Mouse (Mus musculus): ENCODE data around the gene Fbxl21. TPM values are rescaled to one million over a fixed set of nuclear protein-coding genes. Genes with fewer than 3 reads are reported as not detected.

Gene Fbxl21
- polyA plus RNA-seq, 1 experiment from 2014 or later: 0.54 TPM

DNA sequence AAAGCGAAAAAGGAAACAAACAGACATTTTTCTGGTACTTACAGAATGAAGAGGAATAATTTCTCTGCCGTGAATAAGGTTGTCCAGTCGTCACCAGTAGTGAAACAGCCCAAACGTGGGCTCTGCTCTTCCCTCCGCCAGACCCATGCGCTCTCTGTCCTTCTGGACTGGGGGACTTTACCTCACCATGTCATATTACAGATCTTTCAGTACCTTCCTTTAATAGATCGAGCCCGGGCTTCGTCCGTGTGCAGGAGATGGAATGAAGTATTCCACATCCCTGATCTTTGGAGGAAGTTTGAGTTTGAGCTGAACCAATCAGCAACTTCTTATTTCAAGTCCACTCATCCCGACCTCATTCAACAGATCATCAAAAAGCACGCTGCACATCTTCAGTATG is 4.6 kb downstream of the Fbxl21 start:
- 66% methylated on average over 12 of the region's 12 CpGs for WGBS (ENCODE audit: insufficient replicate concordance)

DNA sequence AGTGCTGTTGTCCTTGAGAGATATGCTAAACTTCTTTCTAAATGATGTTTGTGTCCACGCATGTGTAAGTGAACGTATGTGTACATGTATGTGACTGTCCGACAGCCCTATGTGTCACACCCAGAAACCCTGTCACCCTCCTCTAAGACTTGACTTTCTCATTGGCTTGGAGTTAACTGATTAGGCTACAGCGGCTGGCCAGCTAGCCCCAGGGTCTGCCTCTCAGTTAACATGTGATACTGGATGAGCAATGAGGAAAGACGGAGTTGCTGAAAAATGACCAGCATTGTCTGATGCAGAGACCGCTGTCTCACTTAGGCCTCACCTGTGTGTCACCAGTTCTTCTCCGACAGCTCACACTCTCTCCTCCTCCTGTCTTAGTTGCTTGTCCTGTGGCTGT is 5.6 kb downstream of the Fbxl21 start:
- ATAC-seq (ENCODE audit: low read depth): no peak
- Histone ChIP-seq H3K4me3 (ENCODE audit: low read depth, low read length) (no peak overlapping the region), H3K4me1 (ENCODE audit: control insufficient read depth, low read depth, low read length) (no peaks in the 10 kb centered on the region; the same call in none of the 2 replicates), H3K27me3 (ENCODE audit: control insufficient read depth, insufficient read depth, low read depth, low read length) (no peaks in the 10 kb centered on the region), H3K27ac (ENCODE audit: low read length) (no peak overlapping the region), H3K9me3 (replicated peaks; ENCODE audit: control insufficient read depth, low read length) (no peaks in the 10 kb centered on the region), H3K36me3 (ENCODE audit: control insufficient read depth, insufficient read depth) (no peaks in the 10 kb centered on the region), H3K4me2 (ENCODE audit: low read depth, low read length) (no peak overlapping the region), H3K9ac (ENCODE audit: low read depth, low read length) (no peak overlapping the region)
- WGBS (ENCODE audit: insufficient replicate concordance): 78% methylated on average over 7 of the region's 7 CpGs

More for the DNA sequence above, 4.6 kb downstream of the Fbxl21 start:
- Histone ChIP-seq H3K9ac (ENCODE audit: low read depth, low read length) (no peak overlapping the region), H3K36me3 (ENCODE audit: control insufficient read depth, insufficient read depth) (no peaks in the 10 kb centered on the region), H3K27ac (ENCODE audit: low read length) (no peak overlapping the region), H3K9me3 (replicated peaks; ENCODE audit: control insufficient read depth, low read length) (no peaks in the 10 kb centered on the region), H3K4me3 (ENCODE audit: low read depth, low read length) (no peak overlapping the region), H3K4me1 (ENCODE audit: control insufficient read depth, low read depth, low read length) (no peaks in the 10 kb centered on the region; the same call in none of the 2 replicates), H3K4me2 (ENCODE audit: low read depth, low read length) (no peak overlapping the region), H3K27me3 (ENCODE audit: control insufficient read depth, insufficient read depth, low read depth, low read length) (no peaks in the 10 kb centered on the region)
- no peak for ATAC-seq (ENCODE audit: low read depth)

DNA sequence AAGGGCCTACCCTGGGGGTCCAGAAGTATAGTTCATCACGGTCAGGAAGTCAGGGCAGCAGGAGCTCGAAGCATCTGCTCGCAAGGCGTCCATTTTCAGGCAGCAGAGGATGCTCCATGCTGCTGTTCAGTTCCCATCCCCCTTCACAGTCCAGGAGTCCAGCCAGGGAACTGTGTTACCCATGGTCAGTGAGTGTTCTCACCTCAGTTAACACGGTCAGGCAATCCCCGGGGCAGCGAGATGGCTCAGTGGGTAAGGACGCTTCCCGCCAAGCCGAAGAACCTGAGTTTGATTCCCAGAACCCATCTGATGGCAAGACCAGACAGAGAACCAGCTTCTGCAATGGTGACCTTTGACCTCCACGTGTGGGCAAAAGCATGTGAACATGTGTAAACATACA is 6.0 kb downstream of the Fbxl21 start:
- Histone ChIP-seq H3K36me3 (ENCODE audit: control insufficient read depth, insufficient read depth) (no peaks in the 10 kb centered on the region), H3K4me1 (ENCODE audit: control insufficient read depth, low read depth, low read length) (no peaks in the 10 kb centered on the region), H3K4me2 (ENCODE audit: low read depth, low read length) (no peak overlapping the region), H3K9ac (ENCODE audit: low read depth, low read length) (no peak overlapping the region), H3K9me3 (replicated peaks; ENCODE audit: control insufficient read depth, low read length) (no peaks in the 10 kb centered on the region), H3K4me3 (ENCODE audit: low read depth, low read length) (no peak overlapping the region), H3K27me3 (ENCODE audit: control insufficient read depth, insufficient read depth, low read depth, low read length) (no peaks in the 10 kb centered on the region), H3K27ac (ENCODE audit: low read length) (no peak overlapping the region)
- WGBS (ENCODE audit: insufficient replicate concordance): 85% methylated on average over 11 of the region's 11 CpGs
- ATAC-seq (ENCODE audit: low read depth): no peak

DNA sequence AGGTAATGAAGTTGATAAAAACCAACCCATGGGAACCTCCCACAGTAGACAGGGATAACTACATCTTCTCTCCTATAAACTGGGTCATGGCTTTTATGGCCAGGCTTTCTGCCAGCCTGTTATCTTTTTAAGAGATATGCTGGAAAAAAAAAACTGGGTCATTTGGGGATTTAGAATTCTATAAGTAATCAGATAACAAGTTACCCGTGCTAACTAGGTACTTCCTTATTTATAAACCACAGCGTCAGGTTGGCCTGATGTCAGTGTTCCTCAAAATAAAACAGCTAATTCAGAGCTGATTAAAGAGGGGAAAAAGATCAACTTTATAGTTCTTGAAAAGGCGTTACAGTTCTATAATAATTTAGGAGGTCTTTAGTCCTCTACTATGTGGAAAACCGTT is 6.8 kb downstream of the Fbxl21 start:
- WGBS (ENCODE audit: insufficient replicate concordance): 25% methylated on average over 4 of the region's 4 CpGs
- H3K36me3 ChIP-seq (ENCODE audit: control insufficient read depth, insufficient read depth): no peaks in the 10 kb centered on the region
- H3K4me3 ChIP-seq (ENCODE audit: low read depth, low read length): no peak overlapping the region
- no peak overlapping the region for H3K9ac ChIP-seq (ENCODE audit: low read depth, low read length)
- no peaks in the 10 kb centered on the region for H3K9me3 ChIP-seq (replicated peaks; ENCODE audit: control insufficient read depth, low read length)
- H3K4me1 ChIP-seq (ENCODE audit: control insufficient read depth, low read depth, low read length): no peaks in the 10 kb centered on the region
- no peaks in the 10 kb centered on the region for H3K27me3 ChIP-seq (ENCODE audit: control insufficient read depth, insufficient read depth, low read depth, low read length)
- H3K4me2 ChIP-seq (ENCODE audit: low read depth, low read length): no peak overlapping the region
- no peak overlapping the region for H3K27ac ChIP-seq (ENCODE audit: low read length)
- ATAC-seq (ENCODE audit: low read depth): no peak

DNA sequence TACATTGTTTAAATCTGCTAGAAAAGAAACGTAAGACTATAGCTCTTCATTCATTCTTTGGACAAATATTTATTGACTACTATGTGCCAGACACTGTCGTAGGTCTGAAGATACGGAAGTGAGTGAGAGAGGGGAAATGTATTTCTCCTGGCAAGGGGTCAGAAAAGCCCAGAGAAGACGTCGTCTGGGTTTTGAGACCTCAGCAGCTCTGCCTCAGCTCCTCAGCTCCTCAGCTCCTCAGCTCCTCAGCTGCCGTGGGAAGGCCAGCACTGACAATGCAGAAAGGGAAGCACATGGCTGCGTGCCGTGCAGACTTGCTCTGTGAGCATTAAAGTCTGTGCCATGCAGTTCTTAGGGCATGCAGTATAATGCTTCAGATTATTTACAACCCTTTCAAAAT is 7.4 kb downstream of the Fbxl21 start:
- Histone ChIP-seq H3K36me3 (ENCODE audit: control insufficient read depth, insufficient read depth) (no peaks in the 10 kb centered on the region), H3K27me3 (ENCODE audit: control insufficient read depth, insufficient read depth, low read depth, low read length) (no peaks in the 10 kb centered on the region), H3K4me3 (ENCODE audit: low read depth, low read length) (no peak overlapping the region), H3K9me3 (replicated peaks; ENCODE audit: control insufficient read depth, low read length) (no peaks in the 10 kb centered on the region), H3K4me2 (ENCODE audit: low read depth, low read length) (no peak overlapping the region), H3K9ac (ENCODE audit: low read depth, low read length) (no peak overlapping the region), H3K4me1 (ENCODE audit: control insufficient read depth, low read depth, low read length) (no peaks in the 10 kb centered on the region), H3K27ac (ENCODE audit: low read length) (no peak overlapping the region)
- ATAC-seq (ENCODE audit: low read depth): no peak
- 31% methylated on average over 8 of the region's 8 CpGs for WGBS (ENCODE audit: insufficient replicate concordance)

DNA sequence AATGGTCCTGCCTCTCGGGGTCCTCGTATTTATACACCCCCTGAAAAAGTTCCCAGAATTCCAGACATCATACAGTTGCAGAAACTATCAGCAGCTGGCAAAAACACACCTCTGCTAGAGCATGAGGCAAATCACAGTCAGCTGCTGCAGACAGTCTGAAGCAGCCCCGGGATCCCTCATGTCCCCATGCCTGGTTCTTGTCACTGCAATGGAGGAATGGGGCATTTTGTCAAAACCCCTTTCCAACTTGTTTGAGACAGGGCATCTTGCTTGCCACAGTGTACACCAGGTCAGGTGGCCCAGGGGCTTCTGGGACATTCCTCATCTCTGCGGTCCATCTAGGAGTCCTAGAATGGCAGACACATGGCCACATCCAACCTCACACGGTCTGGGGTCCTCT is 12.7 kb downstream of the Fbxl21 start:
- Histone ChIP-seq H3K9me3 (replicated peaks; ENCODE audit: control insufficient read depth, low read length) (no peaks in the 10 kb centered on the region), H3K27me3 (ENCODE audit: control insufficient read depth, insufficient read depth, low read depth, low read length) (no peaks in the 10 kb centered on the region), H3K36me3 (ENCODE audit: control insufficient read depth, insufficient read depth) (no peaks in the 10 kb centered on the region), H3K4me3 (ENCODE audit: low read depth, low read length) (no peak overlapping the region), H3K4me2 (ENCODE audit: low read depth, low read length) (no peak overlapping the region), H3K4me1 (ENCODE audit: control insufficient read depth, low read depth, low read length) (no peaks in the 10 kb centered on the region), H3K27ac (ENCODE audit: low read length) (no peak overlapping the region), H3K9ac (ENCODE audit: low read depth, low read length) (no peak overlapping the region)
- no peak for ATAC-seq (ENCODE audit: low read depth)
- WGBS (ENCODE audit: insufficient replicate concordance): 65% methylated on average over 5 of the region's 5 CpGs

DNA sequence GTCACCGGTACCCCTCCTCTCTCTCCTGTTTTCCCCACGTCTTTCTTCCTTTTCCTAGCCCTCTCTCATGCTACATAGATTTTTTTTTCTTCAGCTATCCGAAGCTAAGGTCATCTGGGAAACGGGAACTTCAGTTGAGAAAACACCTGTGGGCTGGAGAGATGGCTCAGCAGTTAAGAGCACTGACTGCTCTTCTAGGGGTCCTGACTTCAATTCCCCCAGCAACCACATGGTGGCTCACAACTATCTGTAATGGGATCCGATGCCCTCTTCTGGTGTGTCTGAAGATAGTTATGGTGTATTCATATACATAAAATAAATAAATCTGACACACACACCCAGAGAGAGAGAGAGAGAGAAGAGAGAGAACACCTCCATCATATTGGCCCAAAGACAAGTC is 13.3 kb downstream of the Fbxl21 start:
- Histone ChIP-seq H3K4me2 (ENCODE audit: low read depth, low read length) (no peak overlapping the region), H3K36me3 (ENCODE audit: control insufficient read depth, insufficient read depth) (no peaks in the 10 kb centered on the region), H3K4me1 (ENCODE audit: control insufficient read depth, low read depth, low read length) (no peaks in the 10 kb centered on the region), H3K4me3 (ENCODE audit: low read depth, low read length) (no peak overlapping the region), H3K27ac (ENCODE audit: low read length) (no peak overlapping the region), H3K9ac (ENCODE audit: low read depth, low read length) (no peak overlapping the region), H3K9me3 (replicated peaks; ENCODE audit: control insufficient read depth, low read length) (no peaks in the 10 kb centered on the region), H3K27me3 (ENCODE audit: control insufficient read depth, insufficient read depth, low read depth, low read length) (no peaks in the 10 kb centered on the region)
- ATAC-seq (ENCODE audit: low read depth): no peak
- 48% methylated on average over 5 of the region's 5 CpGs for WGBS (ENCODE audit: insufficient replicate concordance)

DNA sequence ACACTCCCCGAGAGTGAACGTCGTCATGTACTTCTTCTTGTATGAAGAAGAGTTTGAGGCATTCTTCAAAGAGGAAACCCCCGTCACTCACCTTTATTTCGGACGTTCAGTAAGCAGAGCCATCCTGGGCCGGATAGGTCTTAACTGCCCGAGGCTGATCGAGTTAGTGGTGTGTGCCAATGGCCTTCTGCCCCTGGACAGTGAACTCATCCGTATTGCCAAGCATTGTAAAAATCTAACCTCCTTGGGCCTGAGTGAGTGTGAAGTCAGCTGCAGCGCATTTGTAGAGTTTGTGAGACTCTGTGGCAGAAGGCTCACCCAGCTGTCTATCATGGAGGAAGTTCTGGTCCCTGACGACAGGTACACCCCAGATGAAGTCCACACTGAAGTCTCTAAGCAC is 14.8 kb downstream of the Fbxl21 start:
- Histone ChIP-seq H3K9ac (ENCODE audit: low read depth, low read length) (no peak overlapping the region), H3K27me3 (ENCODE audit: control insufficient read depth, insufficient read depth, low read depth, low read length) (no peaks in the 10 kb centered on the region), H3K4me1 (ENCODE audit: control insufficient read depth, low read depth, low read length) (no peaks in the 10 kb centered on the region), H3K36me3 (ENCODE audit: control insufficient read depth, insufficient read depth) (no peaks in the 10 kb centered on the region), H3K4me2 (ENCODE audit: low read depth, low read length) (no peak overlapping the region), H3K27ac (ENCODE audit: low read length) (no peak overlapping the region), H3K9me3 (replicated peaks; ENCODE audit: control insufficient read depth, low read length) (no peaks in the 10 kb centered on the region), H3K4me3 (ENCODE audit: low read depth, low read length) (no peak overlapping the region)
- 69% methylated on average over 12 of the region's 12 CpGs for WGBS (ENCODE audit: insufficient replicate concordance)
- no peak for ATAC-seq (ENCODE audit: low read depth)

DNA sequence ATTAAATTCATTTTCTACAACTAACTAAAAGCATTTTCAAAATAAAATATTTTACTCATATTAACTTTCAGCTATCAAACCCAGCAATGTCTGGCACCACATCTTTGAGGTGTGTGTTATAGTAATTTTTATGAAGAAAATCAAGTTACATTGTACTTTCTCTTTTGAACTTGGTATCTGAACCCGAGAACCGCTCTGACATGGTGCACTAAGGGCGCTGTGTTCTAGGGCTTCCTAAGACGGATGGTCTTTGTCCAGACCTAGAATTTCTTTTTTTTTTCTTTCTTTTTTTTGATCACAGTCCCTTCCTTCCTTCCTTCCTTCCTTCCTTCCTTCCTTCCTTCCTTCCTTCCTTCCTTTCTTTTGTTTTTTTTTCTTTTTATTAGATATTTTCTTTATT is 17.6 kb downstream of the Fbxl21 start:
- no peaks in the 10 kb centered on the region for H3K36me3 ChIP-seq (ENCODE audit: control insufficient read depth, insufficient read depth)
- no peaks in the 10 kb centered on the region for H3K27me3 ChIP-seq (ENCODE audit: control insufficient read depth, insufficient read depth, low read depth, low read length)
- 71% methylated on average over 4 of the region's 4 CpGs for WGBS (ENCODE audit: insufficient replicate concordance)
- H3K9ac ChIP-seq (ENCODE audit: low read depth, low read length): no peak overlapping the region
- no peak overlapping the region for H3K4me2 ChIP-seq (ENCODE audit: low read depth, low read length)
- H3K27ac ChIP-seq (ENCODE audit: low read length): no peak overlapping the region
- H3K4me3 ChIP-seq (ENCODE audit: low read depth, low read length): no peak overlapping the region
- H3K9me3 ChIP-seq (replicated peaks; ENCODE audit: control insufficient read depth, low read length): no peaks in the 10 kb centered on the region
- no peaks in the 10 kb centered on the region for H3K4me1 ChIP-seq (ENCODE audit: control insufficient read depth, low read depth, low read length)
- no peak for ATAC-seq (ENCODE audit: low read depth)

DNA sequence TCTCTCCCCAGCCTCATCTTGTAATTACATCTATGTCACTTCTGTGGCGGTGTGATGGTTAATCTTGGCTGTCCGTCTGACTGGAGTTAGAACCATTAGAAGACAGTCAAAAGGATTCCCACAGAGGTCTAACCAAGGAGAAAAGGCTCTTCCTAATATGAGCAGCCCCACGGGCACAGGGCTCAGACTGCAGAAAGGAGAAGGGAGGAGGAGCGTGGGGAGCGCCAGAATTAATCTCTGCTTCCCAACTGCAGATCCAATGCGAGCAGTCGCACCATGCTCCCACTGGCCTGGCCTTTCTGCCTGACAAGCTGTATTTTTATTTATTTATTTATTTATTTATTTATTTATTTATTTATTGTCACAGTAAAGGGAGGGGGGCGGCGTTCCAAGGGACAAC is 21.5 kb downstream of the Fbxl21 start:
- Histone ChIP-seq H3K27me3 (ENCODE audit: control insufficient read depth, insufficient read depth, low read depth, low read length) (no peaks in the 10 kb centered on the region), H3K4me2 (ENCODE audit: low read depth, low read length) (no peak overlapping the region), H3K9ac (ENCODE audit: low read depth, low read length) (no peak overlapping the region), H3K36me3 (ENCODE audit: control insufficient read depth, insufficient read depth) (no peaks in the 10 kb centered on the region), H3K9me3 (replicated peaks; ENCODE audit: control insufficient read depth, low read length) (no peaks in the 10 kb centered on the region), H3K4me3 (ENCODE audit: low read depth, low read length) (no peak overlapping the region), H3K4me1 (ENCODE audit: control insufficient read depth, low read depth, low read length) (no peaks in the 10 kb centered on the region), H3K27ac (ENCODE audit: low read length) (no peak overlapping the region)
- WGBS (ENCODE audit: insufficient replicate concordance): 68% methylated on average over 9 of the region's 9 CpGs
- no peak for ATAC-seq (ENCODE audit: low read depth)
